Mouse (Mus musculus): ENCODE measurements around the gene Pole3. TPM values are rescaled to one million over a fixed set of nuclear protein-coding genes. Genes with fewer than 3 reads are reported as not detected.

The Pole3 gene
- total and polyA plus RNA-seq, 3 experiments: 32.1 to 87.5 (median 69.8) TPM

DNA sequence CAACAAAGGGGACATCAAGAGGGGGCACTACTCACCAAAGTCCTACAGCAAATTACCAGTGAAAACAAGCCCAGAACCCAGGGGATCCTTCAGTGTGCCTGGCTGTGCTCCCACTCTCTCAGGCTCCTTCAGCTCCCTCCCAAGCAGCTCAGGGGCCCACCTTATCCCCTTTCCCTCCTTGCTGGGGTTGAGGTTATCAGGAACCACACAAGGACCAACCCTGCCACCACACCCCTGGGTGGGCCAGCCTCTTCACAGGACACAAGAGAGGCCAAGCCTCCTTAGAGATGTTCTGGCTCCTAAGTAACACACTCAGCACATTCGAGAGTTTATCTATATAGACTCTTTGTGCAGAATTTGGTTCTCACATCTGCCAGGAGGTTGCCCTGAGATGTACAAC is 8.3 kb downstream of the Pole3 start:
- Histone ChIP-seq H3K4me1 (ENCODE audit: control insufficient read depth in 1 of 2, insufficient read depth in 2 of 2) (peaks cover 9 to 42% of the 10 kb centered on the region in 2 experiments), H3K27me3 (replicated peaks) (no peaks in the 10 kb centered on the region), H3K9ac (ENCODE audit: insufficient read depth, low read depth) (no peak overlapping the region), H3K4me2 (ENCODE audit: insufficient read depth, low read depth, poor library complexity, severe bottlenecking) (no peak overlapping the region), H3K9me3 (replicated peaks; ENCODE audit: low read length) (no peaks in the 10 kb centered on the region), H3K79me2 (replicated peaks; ENCODE audit: control insufficient read depth, extremely low read depth, insufficient read depth, poor library complexity, severe bottlenecking) (no peaks in the 10 kb centered on the region; the same call in 1 of the 2 replicates), H3K4me3 (replicated peaks in 1 of 3; ENCODE audit: low read depth in 2 of 3, low read length in 2 of 3, poor library complexity in 1 of 3) (no peak overlapping the region), H3K36me3 (replicated peaks in 1 of 2; ENCODE audit: control insufficient read depth in 1 of 2, insufficient read depth in 1 of 2, low read length in 1 of 2) (peaks cover 25 to 45% of the 10 kb centered on the region in 2 experiments), H3K27ac (ENCODE audit: insufficient read depth, low read depth) (no peak overlapping the region)
- dilution Hi-C loops (cut with MboI; ENCODE audit: extremely low pct_ligation_motif_present, extremely low pct_unique_long_range_greater_than_20kb, low sequenced_read_pairs): no loop called here
- in situ Hi-C loops (cut with MboI; ENCODE audit: low pct_ligation_motif_present, low pct_unique_long_range_greater_than_20kb, low sequenced_read_pairs): loop anchor here (10.0 kb wide), 1 partner anchor 172 kb away; no protein-coding TSS in a partner anchor
- no peak for DNase-seq (ENCODE audit: extremely low read depth)
- TF ChIP-seq CHD1 (IDR thresholded peaks at IDR 0.05; ENCODE audit: low read depth, low read length): no peak
- no peak for TF ChIP-seq ZKSCAN1 (IDR thresholded peaks at IDR 0.05; ENCODE audit: borderline replicate concordance, low read depth, low read length)
- no peak for TF ChIP-seq MYC (IDR thresholded peaks at IDR 0.05; ENCODE audit: low read depth, low read length)
- no peak for TF ChIP-seq MEF2A (IDR thresholded peaks at IDR 0.05; ENCODE audit: borderline replicate concordance, low read depth, low read length)
- no peak for TF ChIP-seq CTCF (conservative IDR thresholded peaks at IDR 0.05 in 1 of 2, IDR thresholded peaks at IDR 0.05 in 1 of 2; ENCODE audit: low read depth in 2 of 2, low read length in 2 of 2)
- no peak for TF ChIP-seq ETS1 (conservative IDR thresholded peaks at IDR 0.05; ENCODE audit: low read depth, low read length)
- no peak for TF ChIP-seq POLR2AphosphoS2 (IDR thresholded peaks at IDR 0.05; ENCODE audit: low read depth, low read length)
- no peak for TF ChIP-seq GABPA (IDR thresholded peaks at IDR 0.05; ENCODE audit: insufficient replicate concordance, low read depth, low read length)
- no peak for TF ChIP-seq USF2 (conservative IDR thresholded peaks at IDR 0.05; ENCODE audit: low read depth, low read length)
- no peak for TF ChIP-seq JUN (IDR thresholded peaks at IDR 0.05; ENCODE audit: insufficient read depth, low read depth, low read length)
- TF ChIP-seq MAZ (IDR thresholded peaks at IDR 0.05; ENCODE audit: low read depth, low read length): no peak
- no peak for TF ChIP-seq KAT2A (IDR thresholded peaks at IDR 0.05; ENCODE audit: insufficient replicate concordance, low read length)
- no peak for TF ChIP-seq JUND (conservative IDR thresholded peaks at IDR 0.05; ENCODE audit: low read depth, low read length)
- TF ChIP-seq USF1 (IDR thresholded peaks at IDR 0.05; ENCODE audit: low read depth, low read length): no peak
- TF ChIP-seq RAD21 (IDR thresholded peaks at IDR 0.05; ENCODE audit: low read depth, low read length): no peak
- no peak for TF ChIP-seq MAFK (IDR thresholded peaks at IDR 0.05; ENCODE audit: insufficient replicate concordance, low read length)

DNA sequence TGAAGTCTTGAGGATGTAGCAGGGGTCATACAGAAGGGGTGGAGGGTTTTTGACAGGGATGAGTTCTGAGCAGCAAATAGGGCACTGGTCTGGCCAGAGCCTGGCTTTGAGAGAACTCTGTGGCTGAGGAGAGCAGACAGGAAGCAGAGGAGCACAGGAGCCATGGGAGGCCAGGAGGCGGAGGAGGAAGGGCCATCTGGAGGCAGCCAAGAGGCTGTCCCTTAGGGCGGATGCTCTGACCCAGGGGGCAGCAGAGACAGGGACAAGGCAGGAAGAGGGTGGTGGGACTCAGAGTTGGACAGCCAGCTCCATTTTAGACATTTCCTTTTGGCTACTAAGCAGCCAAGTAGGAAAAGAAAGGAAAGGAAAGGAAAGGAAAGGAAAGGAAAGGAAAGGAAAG is 8.8 kb downstream of the Pole3 start:
- H3K4me3 ChIP-seq (replicated peaks in 1 of 3; ENCODE audit: low read depth in 2 of 3, low read length in 2 of 3, poor library complexity in 1 of 3): no peak overlapping the region
- H3K9me3 ChIP-seq (replicated peaks; ENCODE audit: low read length): no peaks in the 10 kb centered on the region
- H3K9ac ChIP-seq (ENCODE audit: insufficient read depth, low read depth): no peak overlapping the region
- dilution Hi-C loops (cut with MboI; ENCODE audit: extremely low pct_ligation_motif_present, extremely low pct_unique_long_range_greater_than_20kb, low sequenced_read_pairs): no loop called here
- in situ Hi-C loops (cut with MboI; ENCODE audit: low pct_ligation_motif_present, low pct_unique_long_range_greater_than_20kb, low sequenced_read_pairs): loop anchor here (10.0 kb wide), 1 partner anchor 171 kb away; no protein-coding TSS in a partner anchor
- peaks cover 30 to 49% of the 10 kb centered on the region in 2 experiments for H3K36me3 ChIP-seq (replicated peaks in 1 of 2; ENCODE audit: control insufficient read depth in 1 of 2, insufficient read depth in 1 of 2, low read length in 1 of 2)
- no peak overlapping the region for H3K4me2 ChIP-seq (ENCODE audit: insufficient read depth, low read depth, poor library complexity, severe bottlenecking)
- H3K79me2 ChIP-seq (replicated peaks; ENCODE audit: control insufficient read depth, extremely low read depth, insufficient read depth, poor library complexity, severe bottlenecking): no peaks in the 10 kb centered on the region; the same call in 1 of the 2 replicates
- no peak overlapping the region for H3K27ac ChIP-seq (ENCODE audit: insufficient read depth, low read depth)
- H3K27me3 ChIP-seq (replicated peaks): no peaks in the 10 kb centered on the region
- TF ChIP-seq ZKSCAN1 (IDR thresholded peaks at IDR 0.05; ENCODE audit: borderline replicate concordance, low read depth, low read length) (no peak), ETS1 (conservative IDR thresholded peaks at IDR 0.05; ENCODE audit: low read depth, low read length) (no peak), NRF1 (IDR thresholded peaks at IDR 0.05; ENCODE audit: low read depth, low read length) (no peak), TCF12 (IDR thresholded peaks at IDR 0.05; ENCODE audit: low read depth, low read length) (no peak), HCFC1 (IDR thresholded peaks at IDR 0.05; ENCODE audit: low read depth, low read length) (no peak), EP300 (IDR thresholded peaks at IDR 0.05; ENCODE audit: low read length) (no peak), CTCF (conservative IDR thresholded peaks at IDR 0.05 in 1 of 2, IDR thresholded peaks at IDR 0.05 in 1 of 2; ENCODE audit: low read depth in 2 of 2, low read length in 2 of 2) (no peak), CHD1 (IDR thresholded peaks at IDR 0.05; ENCODE audit: low read depth, low read length) (no peak), TBP (conservative IDR thresholded peaks at IDR 0.05; ENCODE audit: low read depth, low read length) (no peak), POLR2AphosphoS2 (IDR thresholded peaks at IDR 0.05; ENCODE audit: low read depth, low read length) (no peak), MAX (IDR thresholded peaks at IDR 0.05; ENCODE audit: low read length) (no peak), POLR2A (IDR thresholded peaks at IDR 0.05; ENCODE audit: low read depth, low read length) (no peak), E2F4 (IDR thresholded peaks at IDR 0.05; ENCODE audit: insufficient replicate concordance, low read depth, low read length) (no peak), UBTF (IDR thresholded peaks at IDR 0.05; ENCODE audit: low read depth, low read length) (no peak), ELF1 (IDR thresholded peaks at IDR 0.05; ENCODE audit: low read depth, low read length) (no peak), SIN3A (IDR thresholded peaks at IDR 0.05; ENCODE audit: low read length) (no peak), MEF2A (IDR thresholded peaks at IDR 0.05; ENCODE audit: borderline replicate concordance, low read depth, low read length) (no peak), ZMIZ1 (IDR thresholded peaks at IDR 0.05; ENCODE audit: low read depth, low read length) (no peak), MXI1 (IDR thresholded peaks at IDR 0.05; ENCODE audit: low read depth, low read length) (no peak), RAD21 (IDR thresholded peaks at IDR 0.05; ENCODE audit: low read depth, low read length) (no peak)
- H3K4me1 ChIP-seq (ENCODE audit: control insufficient read depth in 1 of 2, insufficient read depth in 2 of 2): peaks cover 9 to 41% of the 10 kb centered on the region in 2 experiments
- DNase-seq (ENCODE audit: extremely low read depth): no peak
